Mouse (Mus musculus) bone marrow, adult 2 months (tissue): ENCODE data around the gene Snhg11.

Experiments
- CTCF ChIP-seq: fragments of 200-500 bp; IDR thresholded peaks from 2 replicates; pipeline ENCODE4 v1.5.1; 2011; ENCODE audit warnings: low read length, control low read depth; ENCODE audit not compliant: control insufficient read depth, insufficient read depth
- POLR2A ChIP-seq: fragments of 200-500 bp; IDR thresholded peaks from 2 replicates; pipeline ENCODE4 v1.6.1; 2011; ENCODE audit warnings: low read depth, mild to moderate bottlenecking, control low read depth, low read length, borderline replicate concordance; ENCODE audit not compliant: control insufficient read depth

- TF ChIP-seq POLR2A, result no peak
- TF ChIP-seq CTCF, result no peak
Observed at GRCm38 (mm10) chr2:158418663-158419062, 43.2 kb downstream of the Snhg11 start.
